Mouse (Mus musculus) ES-Bruce4 (cell line): ENCODE results near the gene Sh3rf3. TPM values are rescaled to one million over a fixed set of nuclear protein-coding genes. Genes with fewer than 3 reads are reported as not detected.

Source experiments
- H3K27ac ChIP-seq: 2 replicates; pipeline ENCODE4 v1.5.1; 2012; ENCODE audit warnings: low read length, inconsistent platforms; ENCODE audit not compliant: insufficient read depth
- H3K27me3 ChIP-seq: 2 replicates; pipeline ENCODE4 v1.6.1; 2012; ENCODE audit warnings: mild to moderate bottlenecking, low read length, inconsistent platforms; ENCODE audit not compliant: control insufficient read depth, poor library complexity, insufficient read depth, severe bottlenecking
- H3K36me3 ChIP-seq: 2 replicates; pipeline ENCODE4 v1.6.1; 2012; ENCODE audit warnings: inconsistent platforms, mild to moderate bottlenecking, low read length, moderate library complexity; ENCODE audit not compliant: control insufficient read depth, poor library complexity, insufficient read depth, severe bottlenecking
- H3K4me1 ChIP-seq: one replicate; pipeline ENCODE4 v1.8.1; 2011; ENCODE audit warnings: low read length; ENCODE audit not compliant: control insufficient read depth, insufficient read depth
- H3K4me3 ChIP-seq: 2 replicates; pipeline ENCODE4 v1.5.1; 2011; ENCODE audit warnings: low read depth, mild to moderate bottlenecking, low read length
- H3K9ac ChIP-seq: 2 replicates; pipeline ENCODE4 v1.6.1; 2012; ENCODE audit warnings: low read depth, mild to moderate bottlenecking, inconsistent platforms; ENCODE audit not compliant: poor library complexity, severe bottlenecking
- H3K9me3 ChIP-seq: replicated peaks from 2 replicates; pipeline ENCODE4 v1.6.1; 2012; ENCODE audit warnings: mild to moderate bottlenecking, low read length, inconsistent platforms; ENCODE audit not compliant: control insufficient read depth, poor library complexity, insufficient read depth, severe bottlenecking
- CTCF ChIP-seq: IDR thresholded peaks from one replicate; pipeline ENCODE4 v1.8.1; 2011; ENCODE audit warnings: low read depth, low read length
- EP300 ChIP-seq: IDR thresholded peaks from 2 replicates; pipeline ENCODE4 v1.6.1; 2011; ENCODE audit warnings: low read depth, low read length; ENCODE audit not compliant: insufficient read depth
- POLR2A ChIP-seq: IDR thresholded peaks from one replicate; pipeline ENCODE4 v1.8.1; 2011; ENCODE audit warnings: low read length; ENCODE audit not compliant: insufficient read depth
- polyA plus RNA-seq: library from polyadenylated mRNA; stranded (reverse); fragments of >200 nt; gene quantifications from 2 replicates; pipeline ENCODE4 v1.2.4, GENCODE M21; 2011; ENCODE audit warnings: low read depth; ENCODE audit not compliant: missing spikeins, insufficient read depth, insufficient read length

The Sh3rf3 gene
- polyA plus RNA-seq, 1 experiment = 0.55 TPM

GRCm38 (mm10) chr10:58932151-58932773 lies 119.1 kb downstream of the Sh3rf3 start:
- Histone ChIP-seq H3K4me3 (no peak overlapping the region), H3K27me3 (no peaks in the 10 kb centered on the region), H3K36me3 (no peaks in the 10 kb centered on the region), H3K4me1 (no peaks in the 10 kb centered on the region), H3K9ac (no peak overlapping the region), H3K27ac (no peak overlapping the region), H3K9me3 (no peaks in the 10 kb centered on the region)
- TF ChIP-seq EP300 = no peak
- no peak for TF ChIP-seq POLR2A
- TF ChIP-seq CTCF = no peak

- Histone ChIP-seq H3K9ac (no peak overlapping the region), H3K9me3 (no peaks in the 10 kb centered on the region), H3K4me3 (no peak overlapping the region), H3K4me1 (no peaks in the 10 kb centered on the region), H3K27me3 (no peaks in the 10 kb centered on the region), H3K27ac (no peak overlapping the region), H3K36me3 (no peaks in the 10 kb centered on the region)
- TF ChIP-seq POLR2A (no peak), CTCF (no peak), EP300 (no peak)
Observed at GRCm38 (mm10) chr10:58935606-58936005, 122.4 kb downstream of the Sh3rf3 start.

- Histone ChIP-seq H3K4me3 (no peak overlapping the region), H3K36me3 (no peaks in the 10 kb centered on the region), H3K9me3 (no peaks in the 10 kb centered on the region), H3K27ac (no peak overlapping the region), H3K4me1 (no peaks in the 10 kb centered on the region), H3K9ac (no peak overlapping the region), H3K27me3 (no peaks in the 10 kb centered on the region)
- TF ChIP-seq POLR2A (no peak), EP300 (no peak), CTCF (no peak)
Observed at GRCm38 (mm10) chr10:58936441-58936860, 123.3 kb downstream of the Sh3rf3 start.

GRCm38 (mm10) chr10:58937521-58937920 lies 124.4 kb downstream of the Sh3rf3 start:
- Histone ChIP-seq H3K4me3 (no peak overlapping the region), H3K27ac (no peak overlapping the region), H3K27me3 (no peaks in the 10 kb centered on the region), H3K36me3 (no peaks in the 10 kb centered on the region), H3K9ac (no peak overlapping the region), H3K9me3 (0 out of 2 replicates have a peak, but pooled peaks cover 3% of the 10 kb centered on the region), H3K4me1 (no peaks in the 10 kb centered on the region)
- TF ChIP-seq EP300 (no peak), CTCF (no peak), POLR2A (no peak)

- no peak overlapping the region for H3K9ac ChIP-seq
- no peak overlapping the region for H3K27ac ChIP-seq
- H3K27me3 ChIP-seq = no peaks in the 10 kb centered on the region
- no peak for TF ChIP-seq EP300
- TF ChIP-seq POLR2A = no peak
- no peak for TF ChIP-seq CTCF
- 0 out of 2 replicates have a peak, but pooled peaks cover 3% of the 10 kb centered on the region for H3K9me3 ChIP-seq
- H3K4me1 ChIP-seq = no peaks in the 10 kb centered on the region
- no peak overlapping the region for H3K4me3 ChIP-seq
- no peaks in the 10 kb centered on the region for H3K36me3 ChIP-seq
Observed at GRCm38 (mm10) chr10:58942819-58943218, 129.7 kb downstream of the Sh3rf3 start.

- Histone ChIP-seq H3K9me3 (0 out of 2 replicates have a peak, but pooled peaks cover 3% of the 10 kb centered on the region), H3K4me3 (no peak overlapping the region), H3K4me1 (no peaks in the 10 kb centered on the region), H3K27ac (no peak overlapping the region), H3K27me3 (no peaks in the 10 kb centered on the region), H3K36me3 (no peaks in the 10 kb centered on the region), H3K9ac (no peak overlapping the region)
- TF ChIP-seq CTCF = no peak
- no peak for TF ChIP-seq EP300
- TF ChIP-seq POLR2A = no peak
Observed at GRCm38 (mm10) chr10:58943661-58944400, 130.7 kb downstream of the Sh3rf3 start.
